Mouse (Mus musculus) fibroblast of lung, adult 2 months (primary cell): ENCODE results near the gene Phf3.
"Not testable (repeated sequence)": the region's sequence is repeated elsewhere in the genome, so short reads cannot be mapped to it uniquely, and the experiment has no call there.

Experiments used
- DNase-seq: peaks from one replicate; pipeline ENCODE4 v3.0.0-alpha.2; 2011; ENCODE audit warnings: low read depth

Gene Phf3

DNA sequence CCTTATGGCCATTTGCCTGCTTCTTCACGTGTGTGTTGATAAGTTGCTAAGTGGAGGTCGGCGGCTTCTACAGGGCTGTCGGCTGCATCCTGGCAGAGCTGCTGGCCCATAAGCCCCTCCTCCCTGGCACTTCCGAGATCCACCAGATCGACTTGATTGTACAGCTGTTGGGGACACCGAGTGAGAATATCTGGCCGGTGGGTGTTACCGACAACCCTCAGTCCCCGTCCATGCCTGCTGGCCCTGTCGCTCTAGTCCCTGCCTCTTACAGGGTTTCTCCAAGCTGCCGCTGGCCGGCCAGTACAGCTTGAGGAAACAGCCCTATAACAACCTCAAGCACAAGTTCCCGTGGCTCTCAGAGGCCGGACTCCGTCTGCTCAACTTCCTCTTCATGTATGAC is 103.1 kb downstream of the Phf3 start:
- not testable (repeated sequence) for DNase-seq

DNA sequence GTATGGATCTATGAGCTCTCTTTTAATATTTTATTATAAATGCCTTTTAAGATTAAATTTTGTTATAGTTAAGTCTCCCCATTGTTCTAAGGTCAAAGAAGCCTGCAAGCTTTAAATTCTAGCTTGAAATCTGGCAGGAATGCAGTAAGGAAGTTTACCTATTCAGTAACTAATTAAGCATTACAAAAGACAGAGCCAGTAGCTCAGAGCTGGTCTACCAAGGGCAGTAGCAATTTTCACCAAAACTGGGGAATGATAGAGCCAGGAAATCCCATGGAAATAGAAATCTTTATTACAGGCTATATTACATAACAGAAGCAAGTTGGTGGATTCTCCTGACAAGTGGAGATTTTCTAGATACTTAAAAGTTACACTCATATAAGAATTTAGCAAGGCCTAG is 116.9 kb downstream of the Phf3 start:
- DNase-seq, result no peak

DNA sequence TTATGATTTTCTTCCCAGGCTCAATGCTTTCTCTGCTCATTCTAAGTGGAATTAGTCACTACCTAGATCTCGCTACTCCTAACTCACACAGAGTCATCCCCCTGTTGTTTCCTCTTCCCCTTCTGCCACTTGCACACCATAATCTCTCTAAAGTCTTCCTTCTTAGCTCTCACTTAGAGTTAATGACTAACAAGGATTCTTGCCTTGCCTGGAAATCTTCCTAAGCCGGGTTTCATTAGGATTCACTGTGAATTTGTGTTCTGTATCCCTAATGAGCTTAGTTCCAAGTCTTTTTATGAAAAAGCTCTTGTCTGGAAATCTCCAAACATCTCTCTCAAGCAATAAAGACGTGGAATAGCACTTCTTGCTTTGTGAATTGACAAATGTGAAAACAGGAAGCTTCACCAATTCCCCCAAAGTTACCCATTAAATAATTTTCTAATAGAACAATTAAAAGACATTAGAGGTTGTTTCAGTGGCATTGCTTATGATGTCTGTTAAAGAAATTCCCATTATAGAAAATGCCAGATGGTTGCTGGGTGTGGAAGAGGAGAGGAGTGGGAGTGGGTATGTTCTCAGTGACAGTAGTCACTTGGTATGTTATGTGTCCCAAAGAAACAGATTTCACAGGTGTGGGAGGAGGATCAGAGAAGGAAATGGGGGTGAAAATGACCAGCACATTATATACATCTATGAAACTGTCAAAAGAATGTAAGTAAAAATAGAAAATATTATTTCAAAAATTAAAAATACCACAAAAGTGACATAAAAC is 118.1 kb downstream of the Phf3 start:
- no peak for DNase-seq
